Mouse (Mus musculus) forebrain, embryonic 10.5 days (tissue): ENCODE results near the gene Zc3h18. TPM values are rescaled to one million over a fixed set of nuclear protein-coding genes. Genes with fewer than 3 reads are reported as not detected.

Experiments used
- DNase-seq: peaks from one replicate; pipeline ENCODE4 v3.0.0-alpha.2; 2017; ENCODE audit warnings: low spot score; ENCODE audit errors: extremely low spot score
- H3K27ac ChIP-seq: fragments of 300-500 bp; sonication (generic); 2 replicates; pipeline ENCODE4 v1.5.1; 2016; ENCODE audit warnings: mild to moderate bottlenecking
- H3K27me3 ChIP-seq: fragments of 300-500 bp; sonication (generic); 2 replicates; pipeline ENCODE4 v1.6.1; 2016; ENCODE audit warnings: mild to moderate bottlenecking; ENCODE audit not compliant: poor library complexity, severe bottlenecking
- H3K36me3 ChIP-seq: fragments of 300-500 bp; sonication (generic); replicated peaks from 2 replicates; pipeline ENCODE4 v1.6.1; 2016; ENCODE audit warnings: mild to moderate bottlenecking, moderate library complexity
- H3K4me1 ChIP-seq: fragments of 300-500 bp; sonication (generic); 2 replicates; pipeline ENCODE4 v1.6.1; 2016
- H3K4me3 ChIP-seq: fragments of 300-500 bp; sonication (generic); 2 replicates; pipeline ENCODE4 v1.5.1; 2016; ENCODE audit warnings: mild to moderate bottlenecking, moderate library complexity
- H3K9me3 ChIP-seq: fragments of 300-500 bp; sonication (generic); 2 replicates; pipeline ENCODE4 v1.6.1; 2016; ENCODE audit warnings: mild to moderate bottlenecking, moderate library complexity
- whole genome bisulfite sequencing: fragments of 180-500 bp; shearing (Covaris S2); methylation state at CpG from one replicate; pipeline ENCODE4 v1.1.7; 2016; 5-methylcytosine and 5-hydroxymethylcytosine counted together
- polyA plus RNA-seq: library from polyadenylated mRNA; unstranded; fragments of >200 nt; fragmentation: Nextera tagmentation; extraction: Ambion mirVana; gene quantifications from 2 replicates; pipeline ENCODE4 v1.2.1, GENCODE M21; 2016

Gene Zc3h18
- polyA plus RNA-seq, 1 experiment from 2014 or later, result 73.2 TPM

- no peak for DNase-seq
- H3K4me1 ChIP-seq, result peaks cover 35% of the 10 kb centered on the region
- H3K9me3 ChIP-seq, result no peaks in the 10 kb centered on the region
- peaks cover 100% of the 10 kb centered on the region for H3K27me3 ChIP-seq
- 42% methylated on average over 6 of the region's 6 CpGs for WGBS
- H3K36me3 ChIP-seq, result peaks cover 5% of the 10 kb centered on the region; the same call in 1 of the 2 replicates
- no peak overlapping the region for H3K4me3 ChIP-seq
- no peak overlapping the region for H3K27ac ChIP-seq
Observed at GRCm38 (mm10) chr8:122338852-122339251, 37.6 kb upstream of the Zc3h18 start.

DNA sequence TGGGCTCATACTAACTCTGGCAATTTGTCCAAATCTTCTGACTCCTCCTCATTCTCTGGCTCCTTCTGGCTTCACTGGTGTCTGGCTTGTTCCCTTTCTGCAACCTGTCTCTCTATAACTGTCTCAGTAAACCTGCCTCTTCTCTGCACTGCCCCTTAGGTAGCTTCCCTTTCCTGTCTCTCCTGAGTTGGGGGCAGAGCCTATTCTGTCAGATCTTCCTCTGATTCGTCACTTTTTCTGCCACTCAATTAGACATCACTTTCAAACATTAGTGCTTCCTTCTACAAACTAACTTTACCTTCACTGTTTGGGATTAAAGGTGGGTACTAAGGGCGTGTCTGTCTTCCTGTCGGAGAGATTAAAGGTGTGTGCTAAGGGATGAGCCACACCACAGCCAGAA lies 35.6 kb upstream of the Zc3h18 start:
- DNase-seq, result no peak
- H3K9me3 ChIP-seq, result no peaks in the 10 kb centered on the region
- whole genome bisulfite sequencing, result 85% methylated on average over 3 of the region's 3 CpGs
- no peak overlapping the region for H3K27ac ChIP-seq
- H3K36me3 ChIP-seq, result no peaks in the 10 kb centered on the region
- peaks cover 100% of the 10 kb centered on the region for H3K27me3 ChIP-seq
- no peak overlapping the region for H3K4me3 ChIP-seq
- H3K4me1 ChIP-seq, result peaks cover 41% of the 10 kb centered on the region

GRCm38 (mm10) chr8:122341790-122342189 lies 34.6 kb upstream of the Zc3h18 start:
- Histone ChIP-seq H3K4me1 (peaks cover 31% of the 10 kb centered on the region), H3K27me3 (peaks cover 92% of the 10 kb centered on the region), H3K36me3 (no peaks in the 10 kb centered on the region), H3K27ac (no peak overlapping the region), H3K9me3 (no peaks in the 10 kb centered on the region), H3K4me3 (no peak overlapping the region)
- no peak for DNase-seq
- 87% methylated on average over 6 of the region's 6 CpGs for WGBS

DNA sequence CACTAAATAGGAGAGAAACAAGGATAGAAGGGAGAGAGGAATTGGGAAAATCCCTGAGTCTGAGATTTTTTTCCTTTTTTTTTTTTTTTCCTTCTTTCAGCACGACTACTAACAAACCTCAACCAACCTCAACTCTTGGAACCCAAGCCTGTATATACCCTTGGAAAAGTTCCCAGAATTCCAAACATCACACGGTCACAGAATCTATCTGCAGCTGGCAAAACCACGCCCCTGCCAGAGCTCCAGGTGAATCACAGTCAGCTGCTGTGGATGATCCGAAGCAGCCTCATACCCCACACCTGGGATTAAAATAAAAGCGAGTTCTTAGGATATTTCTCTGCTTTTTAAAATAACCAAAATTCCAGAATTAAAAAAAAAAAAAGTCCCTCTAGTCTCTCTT lies 34.0 kb upstream of the Zc3h18 start:
- H3K36me3 ChIP-seq, result no peaks in the 10 kb centered on the region
- H3K27me3 ChIP-seq, result peaks cover 86% of the 10 kb centered on the region
- no peak for DNase-seq
- 60% methylated on average over 5 of the region's 5 CpGs for WGBS
- no peak overlapping the region for H3K27ac ChIP-seq
- H3K4me1 ChIP-seq, result peaks cover 28% of the 10 kb centered on the region
- H3K9me3 ChIP-seq, result no peaks in the 10 kb centered on the region
- no peak overlapping the region for H3K4me3 ChIP-seq

GRCm38 (mm10) chr8:122342806-122343209 lies 33.6 kb upstream of the Zc3h18 start:
- DNase-seq, result no peak
- 6% methylated on average over 9 of the region's 9 CpGs for WGBS
- no peak overlapping the region for H3K27ac ChIP-seq
- peaks cover 28% of the 10 kb centered on the region for H3K4me1 ChIP-seq
- H3K36me3 ChIP-seq, result no peaks in the 10 kb centered on the region
- no peaks in the 10 kb centered on the region for H3K9me3 ChIP-seq
- peaks cover 84% of the 10 kb centered on the region for H3K27me3 ChIP-seq
- H3K4me3 ChIP-seq, result peak overlapping the region; percentile 49

GRCm38 (mm10) chr8:122343341-122343740 lies 33.1 kb upstream of the Zc3h18 start:
- Histone ChIP-seq H3K36me3 (no peaks in the 10 kb centered on the region), H3K27ac (no peak overlapping the region), H3K27me3 (peaks cover 84% of the 10 kb centered on the region), H3K9me3 (no peaks in the 10 kb centered on the region), H3K4me1 (peaks cover 28% of the 10 kb centered on the region), H3K4me3 (peak overlapping the region; percentile 49)
- no peak for DNase-seq
- WGBS, result 3% methylated on average over 11 of the region's 11 CpGs

DNA sequence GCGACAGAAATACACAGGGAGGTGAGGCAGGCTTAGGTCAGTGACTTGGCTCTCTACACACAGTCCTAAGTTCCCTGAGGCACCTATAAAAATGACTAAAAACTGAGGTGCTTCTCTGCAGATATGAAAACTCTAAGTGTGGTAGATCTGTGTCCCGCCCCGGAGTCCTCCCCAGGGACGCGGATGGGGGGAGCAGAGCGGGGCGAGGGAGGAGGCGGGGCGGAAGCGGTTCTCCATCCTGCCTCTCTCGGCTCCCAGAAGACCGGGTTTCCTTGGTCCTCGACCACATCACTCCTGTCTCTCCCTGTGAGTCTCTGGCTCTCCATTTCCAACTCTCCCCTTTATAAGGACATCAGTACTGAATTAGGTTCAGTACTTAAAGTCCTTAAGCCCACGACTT lies 32.7 kb upstream of the Zc3h18 start:
- Histone ChIP-seq H3K36me3 (no peaks in the 10 kb centered on the region), H3K4me3 (peak overlapping the region; percentile 49), H3K27ac (no peak overlapping the region; the same call in 1 of the 2 replicates), H3K4me1 (peaks cover 28% of the 10 kb centered on the region), H3K9me3 (no peaks in the 10 kb centered on the region), H3K27me3 (peaks cover 84% of the 10 kb centered on the region)
- under 1% methylated on average over 14 of the region's 14 CpGs for WGBS
- no peak for DNase-seq

- no peak overlapping the region; the same call in 1 of the 2 replicates for H3K27ac ChIP-seq
- WGBS, result 0% methylated on average over 2 of the region's 5 CpGs
- no peaks in the 10 kb centered on the region for H3K36me3 ChIP-seq
- H3K9me3 ChIP-seq, result no peaks in the 10 kb centered on the region
- H3K4me3 ChIP-seq, result peak overlapping the region; percentile 49; the same call in 1 of the 2 replicates
- DNase-seq, result no peak
- peaks cover 28% of the 10 kb centered on the region for H3K4me1 ChIP-seq
- H3K27me3 ChIP-seq, result peaks cover 84% of the 10 kb centered on the region
Observed at GRCm38 (mm10) chr8:122344219-122344618, 32.2 kb upstream of the Zc3h18 start.

DNA sequence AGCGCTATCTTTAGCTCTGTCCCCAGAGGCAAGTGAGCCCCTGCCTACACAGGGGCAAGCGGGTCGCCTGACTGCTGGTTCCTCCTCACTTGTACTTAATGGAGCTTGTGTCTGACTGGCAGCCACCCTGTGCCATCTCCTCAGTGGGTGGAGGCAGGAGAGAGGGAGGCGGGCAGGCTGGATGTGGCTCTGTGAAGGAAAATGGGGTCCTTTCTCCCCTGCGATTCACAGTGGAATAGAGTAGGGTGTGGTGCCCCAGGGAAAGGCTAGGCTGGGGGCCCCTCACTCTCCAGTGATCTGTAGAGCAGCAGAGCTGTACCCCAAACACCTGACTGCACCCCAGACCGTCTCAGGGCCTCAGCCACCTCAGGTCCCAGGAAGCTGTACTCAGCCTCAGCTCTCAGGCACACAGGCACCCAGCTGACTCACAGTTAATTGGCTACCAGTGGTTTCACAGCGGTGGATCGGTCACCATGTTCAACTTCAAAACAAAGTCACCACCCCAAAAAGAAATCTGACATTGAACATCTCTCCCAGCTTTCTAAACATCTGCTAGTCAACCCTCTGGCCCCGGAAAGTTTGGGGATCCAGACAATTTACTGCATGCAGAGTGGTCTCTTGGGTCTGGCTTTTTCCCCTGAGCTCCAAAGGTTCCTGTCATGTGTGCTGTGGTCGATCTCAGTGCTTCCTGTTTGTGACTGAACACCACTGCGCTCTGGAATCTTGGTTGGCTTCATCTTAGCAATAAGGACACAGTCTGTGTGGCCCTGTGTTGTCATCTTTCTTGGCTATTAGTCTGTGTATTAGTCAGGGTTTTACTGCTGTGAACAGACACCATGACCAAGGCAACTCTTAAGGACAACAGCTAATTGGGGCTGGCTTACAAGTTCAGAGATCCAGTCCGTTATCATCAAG lies 31.0 kb upstream of the Zc3h18 start:
- Histone ChIP-seq H3K4me1 (peaks cover 41% of the 10 kb centered on the region), H3K27ac (no peak overlapping the region), H3K36me3 (no peaks in the 10 kb centered on the region), H3K9me3 (no peaks in the 10 kb centered on the region), H3K27me3 (peaks cover 81% of the 10 kb centered on the region), H3K4me3 (no peak overlapping the region)
- 59% methylated on average over 12 of the region's 12 CpGs for WGBS
- DNase-seq, result no peak

DNA sequence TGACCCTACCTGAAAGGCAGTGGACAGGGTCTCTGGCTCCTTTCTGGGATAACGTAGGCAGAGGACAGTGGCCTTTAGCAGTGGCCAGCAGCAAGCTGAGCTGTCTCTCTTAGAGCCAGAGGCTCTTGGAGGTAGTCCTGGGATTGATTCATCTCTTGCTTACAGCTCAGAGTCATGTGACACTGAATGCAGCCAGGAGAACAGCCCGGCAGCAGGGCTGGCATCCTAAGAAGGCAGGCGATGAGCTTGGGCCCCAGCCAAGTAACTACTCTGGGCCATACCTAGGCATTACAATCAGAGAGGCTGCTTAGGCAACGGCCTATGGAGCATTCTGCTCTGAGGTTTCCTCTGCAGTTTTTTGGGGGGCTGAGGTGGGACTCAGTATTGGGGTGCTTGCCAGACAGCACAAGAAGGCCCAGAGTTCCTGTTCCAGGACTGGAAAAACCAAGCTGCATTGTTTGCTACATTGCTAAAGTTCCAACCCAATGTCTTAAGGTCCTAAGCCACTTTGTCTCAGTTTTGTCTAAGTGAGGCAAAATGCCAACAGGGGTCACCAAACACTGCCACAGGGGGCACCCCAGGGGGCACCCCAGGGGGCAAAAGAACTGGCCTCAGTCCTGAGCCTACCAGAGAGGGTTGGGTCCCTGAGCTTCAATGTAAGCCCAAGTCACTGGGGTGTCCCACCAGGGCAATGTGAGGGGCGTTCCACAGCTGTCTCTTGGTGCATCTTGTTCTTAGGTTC lies 28.4 kb upstream of the Zc3h18 start:
- Histone ChIP-seq H3K4me3 (no peak overlapping the region), H3K4me1 (peaks cover 48% of the 10 kb centered on the region), H3K36me3 (no peaks in the 10 kb centered on the region), H3K9me3 (no peaks in the 10 kb centered on the region), H3K27ac (no peak overlapping the region), H3K27me3 (peaks cover 71% of the 10 kb centered on the region)
- WGBS, result 81% methylated on average over 5 of the region's 5 CpGs
- no peak for DNase-seq

GRCm38 (mm10) chr8:122349357-122350297 lies 26.8 kb upstream of the Zc3h18 start:
- peaks cover 54% of the 10 kb centered on the region for H3K27me3 ChIP-seq
- H3K27ac ChIP-seq, result no peak overlapping the region
- H3K4me3 ChIP-seq, result no peak overlapping the region
- DNase-seq, result no peak
- no peaks in the 10 kb centered on the region for H3K36me3 ChIP-seq
- H3K4me1 ChIP-seq, result peaks cover 32% of the 10 kb centered on the region
- H3K9me3 ChIP-seq, result no peaks in the 10 kb centered on the region
- 47% methylated on average over 15 of the region's 15 CpGs for WGBS
